Mouse (Mus musculus) leukemia stem cell, adult 10-12 weeks (primary cell): ENCODE results near the gene Add3. TPM values are rescaled to one million over a fixed set of nuclear protein-coding genes. Genes with fewer than 3 reads are reported as not detected.

ENCODE experiments used
- polyA plus RNA-seq: library from polyadenylated mRNA; stranded (reverse); fragments of >175 nt; gene quantifications from 2 replicates; pipeline ENCODE4 v1.2.3, GENCODE M21; 2012; ENCODE audit warnings: low replicate concordance

Gene Add3
- polyA plus RNA-seq, result 3.3 and 4.9 TPM in 2 replicates

DNA sequence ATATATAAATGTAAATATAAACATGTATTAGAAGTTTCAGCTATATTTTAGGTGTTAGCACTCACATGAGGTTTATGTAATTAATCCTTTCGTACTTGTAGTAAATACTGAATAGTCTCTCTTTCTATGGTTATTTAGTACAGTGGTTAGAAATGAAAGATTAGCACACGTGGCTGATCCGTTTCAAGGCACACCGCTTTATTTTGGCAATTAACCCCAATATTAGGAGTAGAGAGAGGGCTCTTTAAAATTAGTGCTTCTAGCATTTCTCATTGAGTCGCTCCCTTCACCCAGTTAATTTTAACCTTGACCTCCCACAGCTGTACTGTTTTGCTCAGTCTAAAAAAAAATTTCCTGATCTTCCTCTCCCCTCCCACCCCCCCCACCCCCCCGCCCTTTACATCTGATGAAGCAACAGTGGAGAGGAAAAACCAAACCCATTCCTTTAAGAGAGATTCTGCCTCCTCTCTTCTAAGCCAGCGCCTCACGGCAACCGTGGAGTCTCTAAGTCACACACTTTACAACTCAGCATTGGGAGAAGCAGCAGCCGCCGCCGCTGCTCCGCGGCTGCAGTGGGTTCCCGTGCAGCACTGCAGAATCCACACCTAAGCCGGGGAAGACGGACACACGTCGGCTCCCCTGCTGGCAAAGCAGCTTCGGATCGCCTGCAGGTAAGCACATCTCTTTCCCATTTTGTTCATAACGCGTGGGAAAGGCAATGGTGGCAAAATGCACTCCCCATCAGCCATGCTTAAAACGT is at the start of gene Add3:
Gene Add3 (plus strand): TSS at position 400 of the 760 bp plus-strand sequence.

Other genes starting within 250 kb of the Add3 start
- gene Xpnpep1, start 100.2 kb upstream of the Add3 start, polyA plus RNA-seq, result 58.0 and 211 TPM in 2 replicates
- 31.7 and 32.0 TPM in 2 replicates for gene Mxi1, start 170.1 kb downstream of the Add3 start, polyA plus RNA-seq
- gene Gm10197, start 231.3 kb downstream of the Add3 start, polyA plus RNA-seq, result not detected in 2 replicates